Mouse (Mus musculus) bone marrow, adult 2 months (tissue): ENCODE data around the gene Mical2. TPM values are rescaled to one million over a fixed set of nuclear protein-coding genes. Genes with fewer than 3 reads are reported as not detected.
A peak's percentile ranks its signal among the peaks of the same experiment; 100 is the strongest.

Source experiments
- H3K27ac ChIP-seq: fragments of 200-500 bp; 2 replicates; pipeline ENCODE4 v1.5.1; 2012; ENCODE audit warnings: low read depth, mild to moderate bottlenecking, control low read depth, inconsistent platforms, low read length; ENCODE audit not compliant: control insufficient read depth, poor library complexity, insufficient read depth
- H3K4me1 ChIP-seq: fragments of 200-500 bp; 2 replicates; pipeline ENCODE4 v1.6.1; 2011; ENCODE audit warnings: low read length; ENCODE audit not compliant: control insufficient read depth, insufficient read depth
- H3K4me3 ChIP-seq: fragments of 200-500 bp; replicated peaks from 2 replicates; pipeline ENCODE3; 2011; ENCODE audit warnings: mild to moderate bottlenecking, low read depth, low read length, control low read depth; ENCODE audit not compliant: control insufficient read depth
- CTCF ChIP-seq: fragments of 200-500 bp; IDR thresholded peaks from 2 replicates; pipeline ENCODE4 v1.5.1; 2011; ENCODE audit warnings: low read length, control low read depth; ENCODE audit not compliant: control insufficient read depth, insufficient read depth
- POLR2A ChIP-seq: fragments of 200-500 bp; IDR thresholded peaks from 2 replicates; pipeline ENCODE4 v1.6.1; 2011; ENCODE audit warnings: low read depth, mild to moderate bottlenecking, control low read depth, low read length, borderline replicate concordance; ENCODE audit not compliant: control insufficient read depth
- WGBS: fragments of 180-500 bp; shearing (Covaris S2); methylation state at CpG from one replicate; pipeline ENCODE4 v1.1.7; 2018; 5-methylcytosine and 5-hydroxymethylcytosine counted together
- polyA plus RNA-seq: library from polyadenylated mRNA; stranded (reverse); fragments of >200 nt; gene quantifications from 2 replicates; pipeline ENCODE4 v1.2.4, GENCODE M21; 2011; ENCODE audit warnings: low replicate concordance; ENCODE audit not compliant: missing spikeins, insufficient read depth, insufficient read length

Mical2 gene
- polyA plus RNA-seq, 1 experiment: 2.3 TPM

GRCm38 (mm10) chr7:112377314-112377713 is 151.7 kb downstream of the Mical2 start:
- no peak for TF ChIP-seq POLR2A
- peak; percentile 49; the same call in 1 of the 2 replicates for TF ChIP-seq CTCF
- Histone ChIP-seq H3K4me3 (no peak overlapping the region), H3K4me1 (no peaks in the 10 kb centered on the region), H3K27ac (no peak overlapping the region)
- WGBS: 42% methylated on average over 8 of the region's 8 CpGs

DNA sequence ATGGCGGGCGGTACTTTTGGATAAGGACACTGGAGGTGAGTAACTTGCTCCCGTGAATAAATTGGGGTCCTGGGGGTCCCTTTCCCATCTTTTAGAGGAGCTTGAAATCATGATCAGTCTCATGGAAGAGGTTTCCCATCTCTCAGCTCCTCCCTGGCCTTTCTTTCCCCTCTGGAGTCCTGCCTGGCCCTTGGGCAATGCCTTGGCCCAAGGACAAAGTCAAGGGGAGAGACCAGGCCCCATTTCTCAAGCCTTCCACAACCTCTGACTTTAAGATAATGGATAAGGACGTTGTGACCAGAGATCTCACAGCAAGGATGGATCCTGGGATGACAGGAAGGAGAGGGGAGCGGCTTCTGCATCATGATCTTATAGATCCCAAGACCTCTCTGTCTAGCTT is 152.4 kb downstream of the Mical2 start:
- Histone ChIP-seq H3K4me1 (no peaks in the 10 kb centered on the region), H3K4me3 (no peak overlapping the region), H3K27ac (no peak overlapping the region)
- 72% methylated on average over 5 of the region's 5 CpGs for WGBS
- TF ChIP-seq CTCF: no peak
- TF ChIP-seq POLR2A: no peak

DNA sequence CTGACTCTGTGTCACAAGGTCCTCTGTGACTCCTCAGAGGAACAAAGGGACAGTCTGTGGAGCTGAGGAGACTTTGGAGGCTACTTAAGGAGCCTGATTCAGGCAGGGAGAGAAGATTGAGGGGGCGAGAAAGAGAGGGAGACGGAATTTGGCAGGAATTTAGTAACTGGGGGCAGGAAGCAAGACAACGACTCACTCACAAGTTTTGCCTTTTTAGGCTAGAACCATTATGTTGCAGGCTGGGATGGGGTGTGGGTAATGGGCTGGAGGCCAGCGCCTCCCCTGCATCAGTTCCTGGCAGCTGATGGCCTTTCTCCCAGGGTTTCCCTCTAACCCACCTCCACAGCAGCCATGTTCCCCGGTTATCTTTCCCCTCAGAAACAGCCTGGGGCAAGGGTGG is 152.8 kb downstream of the Mical2 start:
- H3K27ac ChIP-seq: no peak overlapping the region
- 72% methylated on average over 5 of the region's 5 CpGs for WGBS
- no peaks in the 10 kb centered on the region; the same call in 1 of the 2 replicates for H3K4me1 ChIP-seq
- TF ChIP-seq CTCF (no peak), POLR2A (no peak)
- no peak overlapping the region for H3K4me3 ChIP-seq

GRCm38 (mm10) chr7:112386521-112386920 is 160.9 kb downstream of the Mical2 start:
- no peak overlapping the region for H3K27ac ChIP-seq
- H3K4me1 ChIP-seq: no peaks in the 10 kb centered on the region; the same call in 1 of the 2 replicates
- WGBS: 73% methylated on average over 5 of the region's 5 CpGs
- TF ChIP-seq POLR2A: no peak
- TF ChIP-seq CTCF: no peak
- H3K4me3 ChIP-seq: no peak overlapping the region

DNA sequence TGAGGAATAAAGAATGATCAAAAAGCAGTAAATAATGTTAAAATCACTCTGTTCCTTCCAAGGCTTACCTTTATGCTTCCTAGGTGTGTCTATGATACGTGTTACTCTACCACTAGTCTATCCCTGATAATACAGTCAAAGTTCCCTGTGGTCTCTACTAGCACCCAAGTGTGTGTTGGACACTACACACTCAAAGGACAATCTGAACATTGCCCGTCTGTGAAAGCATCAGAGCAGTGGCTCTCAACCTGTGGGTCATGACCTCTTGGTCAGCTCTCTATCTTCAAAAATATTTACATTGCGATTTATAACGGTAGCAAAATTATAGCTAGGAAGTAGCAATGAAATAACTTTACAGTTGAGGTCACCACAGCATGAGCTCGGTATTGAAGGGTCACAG is 162.2 kb downstream of the Mical2 start:
- WGBS: 71% methylated on average over 5 of the region's 5 CpGs
- TF ChIP-seq CTCF (no peak), POLR2A (no peak)
- H3K27ac ChIP-seq: no peak overlapping the region
- H3K4me3 ChIP-seq: no peak overlapping the region
- no peaks in the 10 kb centered on the region; the same call in 1 of the 2 replicates for H3K4me1 ChIP-seq

DNA sequence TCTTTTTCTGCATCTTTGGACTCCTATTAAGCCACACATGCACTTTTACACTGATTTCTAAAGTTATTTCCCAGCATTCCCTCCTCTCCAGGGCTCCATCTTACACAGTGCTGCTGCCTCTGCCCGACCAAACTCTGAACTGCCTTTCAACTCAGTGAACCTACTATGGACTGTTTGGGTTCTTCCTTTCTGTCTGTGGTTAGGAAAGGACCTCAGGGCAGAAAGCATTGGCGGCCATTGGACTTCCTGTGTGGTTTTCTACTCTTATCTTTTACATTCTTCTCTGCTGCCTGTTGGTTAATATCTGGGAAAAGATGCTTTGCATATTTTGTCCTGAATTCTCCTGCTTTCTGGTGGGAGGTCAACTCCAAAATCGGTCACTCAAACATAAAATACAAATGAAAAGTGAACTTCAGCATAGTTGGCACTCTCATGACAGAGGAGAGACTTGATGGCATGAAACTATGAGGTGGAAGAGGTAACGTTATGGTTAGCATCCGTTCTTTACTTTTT is 162.8 kb downstream of the Mical2 start:
- Histone ChIP-seq H3K27ac (no peak overlapping the region), H3K4me3 (no peak overlapping the region), H3K4me1 (no peaks in the 10 kb centered on the region)
- 30% methylated on average over 5 of the region's 5 CpGs for WGBS
- no peak for TF ChIP-seq CTCF
- TF ChIP-seq POLR2A: no peak

DNA sequence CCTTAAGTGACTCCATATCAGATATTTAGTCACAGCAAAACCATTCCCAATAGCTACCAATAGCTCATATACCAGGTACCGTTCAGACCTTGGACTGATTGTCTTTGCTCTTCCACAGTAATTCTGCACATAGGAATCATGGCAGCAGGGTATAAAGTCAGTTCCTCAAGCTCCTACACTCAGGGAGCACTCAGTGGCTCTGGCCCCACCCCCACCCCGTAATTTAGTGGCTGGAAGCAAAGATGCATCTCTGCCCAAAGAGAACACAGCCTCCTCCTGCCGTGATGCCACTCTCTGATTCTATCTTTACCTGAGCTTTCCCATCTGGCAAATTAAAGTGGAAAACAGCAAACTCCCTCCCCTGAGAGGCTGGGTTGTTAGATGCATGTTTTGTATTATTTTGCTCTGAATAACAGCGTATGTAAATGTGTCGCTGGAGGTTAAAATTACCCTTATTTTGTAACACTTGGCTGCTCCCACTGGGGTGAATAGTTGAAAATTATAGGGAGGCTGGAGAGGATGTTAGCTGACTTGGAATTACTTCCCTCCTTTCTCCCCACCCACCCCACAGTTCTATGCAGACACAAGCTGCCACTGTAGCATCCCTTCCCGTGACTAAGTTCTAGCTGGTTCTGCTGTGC is 164.1 kb downstream of the Mical2 start:
- 61% methylated on average over 6 of the region's 6 CpGs for WGBS
- no peaks in the 10 kb centered on the region for H3K4me1 ChIP-seq

DNA sequence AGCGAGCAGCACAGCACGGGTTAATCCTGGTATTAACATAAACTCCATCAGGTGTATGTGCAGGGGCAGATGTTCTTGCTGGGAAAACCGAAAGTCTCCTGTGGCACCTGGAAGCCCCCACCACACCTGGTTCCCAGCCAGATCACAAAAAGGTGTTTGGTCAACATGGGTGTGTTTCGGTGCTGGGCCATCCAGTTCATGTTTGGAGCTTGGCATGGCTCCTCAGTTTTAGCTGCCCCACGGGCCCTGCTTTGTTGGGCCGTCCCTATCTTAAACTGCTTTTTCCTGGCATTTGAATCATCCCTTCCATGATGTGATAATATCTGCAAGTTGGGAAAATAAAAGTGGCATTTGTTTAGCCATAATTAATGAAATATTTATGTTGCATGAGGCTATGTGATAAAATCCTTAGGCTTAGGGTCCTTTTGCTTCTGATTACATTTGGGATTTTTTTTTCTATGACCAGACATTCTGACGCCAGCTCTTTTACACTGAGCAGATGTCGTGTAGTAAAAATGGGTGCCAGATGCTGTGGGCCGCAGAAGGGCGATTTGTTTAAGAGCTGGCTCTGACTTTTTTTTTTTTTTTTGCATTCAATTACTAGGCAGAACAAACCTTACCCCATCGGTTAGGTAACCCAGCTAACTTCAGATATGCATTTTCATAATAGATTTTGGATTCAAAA is 164.7 kb downstream of the Mical2 start:
- no peaks in the 10 kb centered on the region for H3K4me1 ChIP-seq
- H3K27ac ChIP-seq: no peak overlapping the region
- no peak overlapping the region for H3K4me3 ChIP-seq
- TF ChIP-seq CTCF (no peak), POLR2A (no peak)
- 62% methylated on average over 11 of the region's 11 CpGs for WGBS

More for the DNA sequence above, 164.1 kb downstream of the Mical2 start:
- H3K4me3 ChIP-seq: no peak overlapping the region
- TF ChIP-seq POLR2A (no peak), CTCF (no peak)
- no peak overlapping the region for H3K27ac ChIP-seq
